Mouse (Mus musculus): ENCODE measurements around the gene 4930556J24Rik. TPM values are rescaled to one million over a fixed set of nuclear protein-coding genes. Genes with fewer than 3 reads are reported as not detected.
A peak's percentile ranks its signal among the peaks of the same experiment; 100 is the strongest.

The 4930556J24Rik gene
- total RNA-seq, 2 experiments from 2014 or later, result not detected

DNA sequence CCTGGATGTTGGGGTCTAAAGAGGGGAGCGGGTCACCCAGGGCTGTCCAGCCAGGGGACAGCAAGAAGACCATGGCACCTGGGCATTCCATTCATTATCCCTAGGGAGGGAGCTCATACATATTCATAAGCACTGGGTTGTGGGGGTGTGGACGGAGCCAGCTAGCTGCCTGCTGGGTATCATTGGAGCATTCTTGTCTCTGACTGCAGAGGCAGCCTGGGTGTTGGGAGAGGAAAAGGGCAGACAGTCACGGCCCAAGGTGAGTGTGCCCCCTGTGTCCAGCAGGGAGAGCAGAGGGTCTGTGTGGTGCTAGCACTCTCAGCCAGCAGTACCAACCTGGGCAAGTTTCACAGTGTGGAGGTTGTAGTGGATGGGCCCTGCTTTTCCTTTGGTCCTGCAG is 13.2 kb upstream of the 4930556J24Rik start:
- no peak for TF ChIP-seq CTCF (conservative IDR thresholded peaks at IDR 0.05)
- DNase-seq (ENCODE audit: low spot score in 2 of 2), result no peak
- Histone ChIP-seq H3K27ac (no peak overlapping the region), H3K4me3 (no peak overlapping the region)

DNA sequence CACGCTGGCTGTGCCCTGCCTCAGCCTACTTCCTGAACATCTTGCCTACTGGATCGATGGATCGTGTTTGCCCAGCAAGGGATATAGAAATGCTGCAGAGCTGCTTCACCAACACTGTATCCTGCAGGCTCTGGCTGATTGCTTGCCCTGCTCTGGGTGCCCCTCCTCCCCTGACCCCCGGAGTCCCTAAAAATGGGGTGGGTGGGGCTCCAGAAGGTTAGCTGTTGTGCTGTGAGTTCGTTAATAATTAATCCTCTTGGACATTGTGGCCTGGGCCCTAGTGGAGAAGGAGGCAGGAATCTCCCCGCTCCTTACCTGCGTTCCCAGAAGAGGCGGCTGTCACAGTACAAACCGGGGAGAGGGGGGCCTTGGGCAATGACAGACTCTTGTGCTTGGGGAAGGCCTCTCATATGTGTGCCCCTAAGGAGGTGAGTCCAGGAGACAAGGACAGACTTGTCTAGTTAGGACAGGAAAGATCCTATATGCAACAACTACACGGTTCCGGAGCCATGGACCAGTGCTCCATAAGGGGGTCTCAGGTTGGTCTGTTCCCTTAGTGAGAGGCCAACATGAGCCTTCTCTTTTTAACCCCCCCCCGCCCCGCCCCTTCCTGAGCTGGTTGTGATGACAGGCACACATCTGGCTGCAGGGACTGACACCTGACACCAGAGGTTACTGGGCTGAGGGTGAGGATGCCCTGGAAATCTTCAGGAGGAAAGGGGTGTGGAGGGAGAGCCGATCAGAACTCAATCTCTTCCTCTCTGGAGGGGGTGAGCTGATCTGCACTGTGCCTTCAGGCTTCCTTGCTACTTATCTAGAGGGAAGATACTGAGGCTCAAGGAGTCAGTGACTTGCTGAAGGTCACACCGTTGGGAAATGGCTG is 7.5 kb upstream of the 4930556J24Rik start:
- DNase-seq (ENCODE audit: low spot score in 2 of 2), result no peak
- H3K27ac ChIP-seq, result peak overlapping the region; percentile 90
- no peak for TF ChIP-seq CTCF (conservative IDR thresholded peaks at IDR 0.05)
- peak overlapping the region; percentile 53 for H3K4me3 ChIP-seq

DNA sequence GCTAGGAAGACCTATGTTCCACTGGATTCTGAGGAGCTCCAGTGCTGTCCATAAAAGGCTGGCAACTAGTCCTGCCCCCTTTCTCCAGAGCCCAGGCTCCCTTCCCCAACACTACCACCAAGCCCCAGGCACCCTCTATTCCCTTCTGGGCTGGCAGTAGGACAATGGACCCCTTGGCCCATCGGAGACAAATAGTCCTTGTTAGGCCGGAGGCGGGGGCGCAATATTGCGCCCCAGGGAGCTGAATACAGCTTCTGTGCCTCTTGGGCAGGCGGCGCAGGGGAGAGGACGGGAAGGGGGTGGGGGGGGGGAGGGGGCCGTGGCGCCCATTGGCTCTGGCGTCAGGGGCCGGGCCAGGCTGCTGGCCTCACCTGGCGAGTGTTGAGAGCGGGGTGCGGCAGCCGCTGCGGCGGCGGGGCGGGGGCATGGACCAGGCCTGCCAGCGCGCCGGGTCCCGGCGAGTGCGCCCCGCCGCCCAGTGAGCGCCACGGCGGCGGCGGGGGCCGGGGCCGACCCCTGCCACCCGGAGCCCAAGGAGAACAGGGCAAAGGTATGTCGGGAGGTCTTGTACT is 6.8 kb upstream of the 4930556J24Rik start, which contains the start of gene Gal3st1:
Gal3st1 (plus strand) TSS at position 346 of the 572 bp plus-strand sequence.
- Histone ChIP-seq H3K4me3 (peak within 1 kb of the TSS; percentile 53), H3K27ac (peak within 1 kb of the TSS; percentile 90)
- DNase-seq (ENCODE audit: low spot score in 2 of 2), result peak in 1 of 2 experiments; percentile 63
- no peak for TF ChIP-seq CTCF (conservative IDR thresholded peaks at IDR 0.05)

DNA sequence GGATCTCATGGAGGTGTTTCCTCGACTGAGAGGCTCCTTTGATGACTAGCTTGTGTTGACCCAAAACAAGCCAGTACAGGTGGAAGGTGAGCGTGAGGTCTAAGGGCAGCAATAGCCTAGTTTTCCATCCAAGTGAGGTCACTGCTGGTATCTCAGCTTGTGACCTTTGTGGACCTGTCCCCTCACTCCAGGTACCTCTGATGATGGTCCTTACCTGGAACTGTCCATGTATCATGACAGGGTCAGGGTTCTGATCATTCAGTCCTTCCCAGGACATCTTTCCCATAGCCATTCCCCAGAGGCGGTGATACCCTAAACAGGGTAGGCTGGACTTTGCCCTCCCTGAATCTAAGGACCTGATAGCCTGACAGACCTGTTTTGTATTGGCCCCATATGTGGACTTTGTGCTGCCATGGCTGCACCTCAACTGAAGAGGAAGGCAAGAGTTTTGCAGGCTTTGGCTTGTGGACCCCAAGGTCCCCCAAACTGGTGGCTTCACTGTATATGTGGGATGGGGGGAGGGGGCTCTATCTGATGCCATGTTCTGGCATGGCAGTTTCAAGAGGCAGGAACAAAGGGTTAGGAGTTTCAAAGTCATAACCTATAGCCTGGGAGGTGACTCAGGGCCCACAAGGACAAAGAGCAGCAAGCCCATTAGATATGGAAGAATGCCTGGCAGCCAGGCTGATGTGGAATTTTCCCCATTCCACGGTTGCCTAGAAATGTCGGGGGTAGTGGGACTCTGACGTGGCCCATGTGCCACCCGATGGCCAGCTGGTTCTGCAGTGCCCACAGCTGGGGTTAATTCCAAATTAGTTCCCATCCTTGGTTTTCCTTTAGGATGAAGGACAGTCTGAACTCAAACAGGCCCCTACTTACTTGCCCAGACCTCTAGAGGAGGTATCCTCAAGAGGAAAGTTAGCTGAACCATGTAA is 6.0 kb upstream of the 4930556J24Rik start:
- Histone ChIP-seq H3K27ac (peak overlapping the region; percentile 90), H3K4me3 (peak overlapping the region; percentile 3; the same call in 1 of the 2 replicates)
- TF ChIP-seq CTCF (conservative IDR thresholded peaks at IDR 0.05), result no peak
- DNase-seq (ENCODE audit: low spot score in 2 of 2), result no peak

DNA sequence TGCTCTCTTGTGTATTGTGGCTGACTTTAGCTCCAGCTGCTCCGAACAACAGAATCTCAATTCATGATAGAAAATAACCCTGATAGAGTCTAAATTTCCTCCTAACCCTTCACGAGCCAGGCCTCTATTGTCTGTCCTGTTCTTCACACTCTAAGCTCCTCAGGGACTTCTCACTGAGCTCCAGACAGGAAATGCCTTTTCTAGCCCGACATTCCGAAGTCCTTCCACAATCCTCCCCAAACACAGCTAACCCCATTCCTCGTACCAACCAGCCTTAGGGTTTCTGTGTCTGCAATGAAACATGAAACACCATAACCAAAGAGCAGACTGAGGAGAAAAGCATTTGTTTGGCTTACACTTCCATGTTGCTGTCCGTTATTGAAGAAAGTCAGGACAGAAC is 5.0 kb upstream of the 4930556J24Rik start:
- TF ChIP-seq CTCF (conservative IDR thresholded peaks at IDR 0.05), result no peak
- Histone ChIP-seq H3K4me3 (no peak overlapping the region), H3K27ac (0 out of 2 replicates have a peak overlapping the region, but pooled peaks have one; percentile 90)
- no peak for DNase-seq (ENCODE audit: low spot score in 2 of 2)

DNA sequence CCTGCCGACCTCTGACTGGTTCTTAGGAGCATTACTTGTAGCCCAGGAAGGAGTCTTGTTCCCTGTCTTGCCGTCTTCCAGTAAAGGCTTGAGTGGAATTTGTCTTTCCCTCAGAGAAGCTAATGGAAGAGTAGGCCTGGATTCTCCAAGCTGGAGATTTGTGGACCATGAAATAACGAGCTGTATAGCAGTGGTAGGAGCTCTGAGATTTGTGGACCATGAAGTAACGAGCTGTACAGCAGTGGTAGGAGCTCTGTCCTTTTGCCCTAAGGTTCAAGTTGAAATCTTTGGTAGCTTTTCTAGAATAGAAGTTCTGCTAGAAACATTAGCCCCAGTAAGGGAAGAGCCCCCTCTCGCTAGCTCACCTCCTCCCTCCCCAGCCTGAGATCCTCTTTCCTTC is 1.8 kb upstream of the 4930556J24Rik start:
- TF ChIP-seq CTCF (conservative IDR thresholded peaks at IDR 0.05), result no peak
- H3K27ac ChIP-seq, result no peak overlapping the region
- no peak overlapping the region for H3K4me3 ChIP-seq
- no peak for DNase-seq (ENCODE audit: low spot score in 2 of 2)

DNA sequence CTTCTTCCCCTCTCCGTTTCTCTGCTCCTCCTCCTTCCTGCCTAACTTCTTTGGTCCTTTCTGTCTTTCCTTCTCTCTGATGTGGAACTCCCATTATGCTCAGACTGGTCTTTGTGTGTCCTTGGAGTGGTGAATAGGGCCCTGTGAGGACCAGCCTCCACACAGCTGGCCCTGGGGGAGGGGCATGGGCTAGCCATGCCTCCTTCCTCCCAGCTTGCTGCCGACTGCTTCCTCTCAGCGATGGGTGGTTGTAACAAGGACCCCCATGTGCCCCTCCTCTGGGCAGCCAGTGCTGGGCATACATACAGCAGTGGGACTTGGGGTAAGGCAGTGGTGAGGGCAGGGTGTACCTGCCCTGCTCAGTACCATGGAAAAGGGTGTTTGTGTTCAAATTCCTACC is 2.3 kb downstream of the 4930556J24Rik start:
- peak overlapping the region; percentile 49; the same call in 1 of the 2 replicates for H3K27ac ChIP-seq
- DNase-seq (ENCODE audit: low spot score in 2 of 2), result no peak
- no peak for TF ChIP-seq CTCF (conservative IDR thresholded peaks at IDR 0.05)
- no peak overlapping the region for H3K4me3 ChIP-seq

DNA sequence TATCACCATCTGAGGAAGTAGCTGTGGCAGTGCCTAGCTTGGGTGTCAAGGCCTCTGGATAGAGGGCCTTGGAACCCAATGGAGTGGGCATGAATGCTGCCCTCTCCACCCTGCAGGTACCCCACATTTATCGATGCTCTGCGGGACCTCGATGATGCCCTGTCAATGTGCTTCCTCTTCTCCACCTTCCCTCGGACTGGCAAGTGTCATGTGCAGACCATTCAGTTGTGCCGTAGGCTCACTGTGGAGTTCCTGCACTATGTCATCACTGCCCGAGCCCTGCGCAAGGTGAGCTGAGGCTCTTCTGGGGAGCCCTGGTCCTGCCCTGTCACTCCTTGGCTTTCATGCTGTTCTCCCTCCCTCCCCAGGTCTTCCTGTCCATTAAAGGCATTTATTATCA is 3.5 kb downstream of the 4930556J24Rik start:
- no peak for TF ChIP-seq CTCF (conservative IDR thresholded peaks at IDR 0.05)
- DNase-seq (ENCODE audit: low spot score in 2 of 2), result no peak
- Histone ChIP-seq H3K4me3 (no peak overlapping the region), H3K27ac (no peak overlapping the region)

DNA sequence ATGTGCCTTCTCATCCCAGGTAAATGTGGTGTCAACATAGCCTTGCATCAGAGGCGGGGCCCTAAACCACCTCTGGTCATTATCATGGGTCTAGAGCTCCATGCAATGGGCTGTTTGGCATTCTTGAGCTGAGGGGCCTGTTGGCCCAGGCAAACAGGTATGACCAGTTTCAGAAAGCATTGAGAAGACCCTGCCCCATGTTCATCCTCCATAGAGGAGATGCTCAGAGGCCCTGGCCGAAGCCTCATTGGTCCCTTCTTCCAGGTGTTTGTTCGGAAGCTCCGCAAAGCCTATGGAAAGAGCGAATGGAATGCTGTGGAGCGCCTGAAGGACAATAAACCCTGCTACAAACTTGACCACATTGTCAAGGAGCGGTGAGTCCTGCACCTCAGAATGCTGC is 6.2 kb downstream of the 4930556J24Rik start:
- H3K27ac ChIP-seq, result no peak overlapping the region
- H3K4me3 ChIP-seq, result no peak overlapping the region
- no peak for TF ChIP-seq CTCF (conservative IDR thresholded peaks at IDR 0.05)
- no peak for DNase-seq (ENCODE audit: low spot score in 2 of 2)

DNA sequence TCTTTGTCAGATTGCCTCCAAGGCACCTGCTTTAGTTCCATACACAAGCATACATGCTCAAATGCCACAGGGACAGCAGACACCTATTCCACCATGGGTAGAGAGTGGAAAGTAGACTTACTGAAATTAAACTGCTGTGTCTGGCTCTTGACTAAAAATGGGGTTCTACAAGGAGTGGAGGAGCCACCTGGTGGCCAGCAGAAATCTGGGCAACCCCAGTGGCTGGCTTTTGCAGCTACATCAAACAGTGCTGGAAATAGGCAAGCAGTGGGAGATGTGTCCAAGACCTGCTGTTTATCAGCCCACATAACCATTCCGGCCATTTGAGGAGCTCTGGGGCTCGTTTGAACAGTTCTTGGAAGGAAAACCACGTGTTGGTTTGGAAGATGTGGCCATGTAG is 6.7 kb downstream of the 4930556J24Rik start:
- no peak overlapping the region for H3K4me3 ChIP-seq
- H3K27ac ChIP-seq, result no peak overlapping the region
- DNase-seq (ENCODE audit: low spot score in 2 of 2), result no peak
- TF ChIP-seq CTCF (conservative IDR thresholded peaks at IDR 0.05), result peak; percentile 72

DNA sequence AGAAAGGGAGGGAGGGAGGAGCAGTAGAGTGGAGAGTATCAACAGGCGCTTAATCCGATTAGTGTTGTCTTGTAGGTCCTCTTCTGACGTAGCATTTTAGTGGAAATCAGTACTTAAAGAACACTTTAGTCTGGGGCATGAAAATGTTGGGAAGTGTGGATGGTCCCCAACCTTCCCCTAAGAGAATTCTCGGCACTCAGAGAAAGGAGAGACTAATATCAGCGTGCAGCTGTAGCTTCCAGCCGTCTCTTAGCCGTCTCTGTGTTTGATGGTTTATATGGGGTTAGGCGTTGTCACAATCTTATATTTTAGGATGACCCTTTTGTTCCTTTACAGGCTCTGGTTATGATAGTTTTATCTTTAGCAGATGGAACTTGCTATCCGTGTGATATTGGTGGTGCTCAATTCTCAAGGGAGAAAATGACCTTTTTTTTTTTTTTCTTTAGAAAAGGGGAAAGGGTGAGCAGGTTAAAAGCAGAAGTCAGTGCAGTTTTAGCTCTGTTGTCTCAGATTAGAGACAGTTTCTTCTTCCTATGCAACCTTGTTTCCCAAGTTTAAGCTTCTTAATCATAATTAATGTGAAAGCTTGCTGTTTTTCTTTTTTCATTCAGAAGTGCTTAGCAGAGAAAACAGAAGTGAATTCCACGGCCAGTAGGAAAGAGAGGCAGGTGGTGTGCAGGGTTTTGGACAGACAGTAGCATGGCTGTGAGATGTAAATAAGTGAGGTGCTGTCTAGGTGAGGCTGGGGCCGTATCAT is 12.0 kb downstream of the 4930556J24Rik start:
- no peak for DNase-seq (ENCODE audit: low spot score in 2 of 2)
- peak overlapping the region; percentile 90 for H3K4me3 ChIP-seq
- peak overlapping the region; percentile 98 for H3K27ac ChIP-seq
- no peak for TF ChIP-seq CTCF (conservative IDR thresholded peaks at IDR 0.05)
